Mouse (Mus musculus): ENCODE data around the gene Sf3b1.
"Not testable (repeated sequence)": the region's sequence is repeated elsewhere in the genome, so short reads cannot be mapped to it uniquely, and the experiment has no call there.

Gene Sf3b1

GRCm38 (mm10) chr1:55027966-55028365 lies 685 bp upstream of the Sf3b1 start:
- no peak for DNase-seq

- DNase-seq = no peak
Observed at GRCm38 (mm10) chr1:55026444-55027252, 633 bp downstream of the Sf3b1 start.

GRCm38 (mm10) chr1:55025656-55026430 lies 1.4 kb downstream of the Sf3b1 start:
- DNase-seq = no peak

GRCm38 (mm10) chr1:55021907-55022306 lies 5.4 kb downstream of the Sf3b1 start:
- DNase-seq = no peak

- no peak for DNase-seq
Observed at GRCm38 (mm10) chr1:55012513-55012912, 14.8 kb downstream of the Sf3b1 start.

- not testable (repeated sequence) for DNase-seq
Observed at GRCm38 (mm10) chr1:55008313-55008712, 19.0 kb downstream of the Sf3b1 start.

GRCm38 (mm10) chr1:54993581-54993980 lies 33.7 kb downstream of the Sf3b1 start:
- no peak for DNase-seq

GRCm38 (mm10) chr1:54986248-54986647 lies 41.0 kb downstream of the Sf3b1 start:
- DNase-seq = no peak

- no peak for DNase-seq
Observed at GRCm38 (mm10) chr1:54985831-54986230, 41.5 kb downstream of the Sf3b1 start.

- DNase-seq = no peak
Observed at GRCm38 (mm10) chr1:54984154-54984553, 43.1 kb downstream of the Sf3b1 start.

GRCm38 (mm10) chr1:54983339-54983738 lies 43.9 kb downstream of the Sf3b1 start:
- DNase-seq = no peak

- DNase-seq = no peak
Observed at GRCm38 (mm10) chr1:54982636-54983035, 44.6 kb downstream of the Sf3b1 start.

- DNase-seq = no peak
Observed at GRCm38 (mm10) chr1:54979226-54979984, 47.9 kb downstream of the Sf3b1 start.

- DNase-seq = no peak
Observed at GRCm38 (mm10) chr1:54971687-54972404, 55.4 kb downstream of the Sf3b1 start.

GRCm38 (mm10) chr1:54966858-54967257 lies 60.4 kb downstream of the Sf3b1 start:
- DNase-seq = no peak

- no peak for DNase-seq
Observed at GRCm38 (mm10) chr1:54965159-54965995, 61.9 kb downstream of the Sf3b1 start.

GRCm38 (mm10) chr1:54961724-54962123 lies 65.6 kb downstream of the Sf3b1 start:
- DNase-seq = no peak

- DNase-seq = no peak
Observed at GRCm38 (mm10) chr1:54960613-54961165, 66.6 kb downstream of the Sf3b1 start.

GRCm38 (mm10) chr1:54958525-54958924 lies 68.8 kb downstream of the Sf3b1 start:
- no peak for DNase-seq

- DNase-seq = not testable (repeated sequence)
Observed at GRCm38 (mm10) chr1:54956995-54957394, 70.3 kb downstream of the Sf3b1 start.

GRCm38 (mm10) chr1:54954856-54955255 lies 72.4 kb downstream of the Sf3b1 start:
- DNase-seq = no peak
